Mouse (Mus musculus) urinary bladder, postnatal 25 days (tissue): ENCODE results near the gene Gpr137.
"Not testable (repeated sequence)": the region's sequence is repeated elsewhere in the genome, so short reads cannot be mapped to it uniquely, and the experiment has no call there.

Experiments
- DNase-seq: peaks from one replicate; pipeline ENCODE4 v3.0.0; 2022; ENCODE audit warnings: low spot score

Gpr137 gene

DNA sequence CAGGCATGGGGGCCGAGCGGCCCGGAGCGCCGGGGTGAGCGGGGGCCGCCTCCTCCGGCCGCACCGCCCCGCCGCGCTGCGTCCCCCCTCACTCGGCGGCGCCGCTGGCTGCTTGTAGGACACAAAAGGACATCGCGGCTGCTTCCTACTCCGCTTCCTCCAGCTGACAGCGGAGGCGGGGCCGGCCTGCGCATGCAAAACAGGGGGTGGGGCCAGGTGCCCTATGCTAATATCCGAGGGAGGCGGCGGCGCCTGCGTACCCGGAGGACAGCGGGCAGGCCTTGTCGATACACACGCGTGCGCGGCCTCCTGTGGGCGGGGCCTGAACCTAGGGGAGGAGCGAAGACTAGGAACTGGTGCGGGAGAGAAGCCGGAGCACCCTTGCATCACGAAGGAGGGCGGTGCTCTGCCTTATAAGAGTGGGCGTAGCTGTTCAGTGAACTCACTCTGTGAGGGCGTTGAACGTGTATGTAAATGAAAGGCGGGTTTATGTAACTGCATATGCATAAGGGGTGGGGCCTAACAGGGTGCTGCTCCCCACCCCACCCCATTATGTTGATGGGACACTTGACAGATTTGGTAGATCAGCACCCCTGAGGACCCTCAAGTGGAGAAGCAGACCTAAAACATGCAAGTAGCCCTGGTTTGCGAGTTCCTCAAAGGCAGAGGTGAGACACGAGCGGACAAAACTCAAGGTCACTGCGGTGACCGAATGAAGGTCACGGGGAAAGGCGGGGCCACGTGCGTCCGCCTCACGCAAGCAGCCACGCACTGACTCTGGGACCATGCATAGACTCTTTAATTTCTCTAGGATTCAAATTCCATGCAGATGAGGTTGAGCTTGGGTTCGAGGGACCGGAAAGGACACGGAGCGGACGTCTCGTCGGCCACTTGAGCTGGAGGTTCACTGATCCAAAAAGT lies 20.4 kb downstream of the Gpr137 start, which contains the start of gene Esrra:
TSS of gene Esrra (minus strand) at position 167 of the 921 bp plus-strand sequence.
- DNase-seq = peak; percentile 99

DNA sequence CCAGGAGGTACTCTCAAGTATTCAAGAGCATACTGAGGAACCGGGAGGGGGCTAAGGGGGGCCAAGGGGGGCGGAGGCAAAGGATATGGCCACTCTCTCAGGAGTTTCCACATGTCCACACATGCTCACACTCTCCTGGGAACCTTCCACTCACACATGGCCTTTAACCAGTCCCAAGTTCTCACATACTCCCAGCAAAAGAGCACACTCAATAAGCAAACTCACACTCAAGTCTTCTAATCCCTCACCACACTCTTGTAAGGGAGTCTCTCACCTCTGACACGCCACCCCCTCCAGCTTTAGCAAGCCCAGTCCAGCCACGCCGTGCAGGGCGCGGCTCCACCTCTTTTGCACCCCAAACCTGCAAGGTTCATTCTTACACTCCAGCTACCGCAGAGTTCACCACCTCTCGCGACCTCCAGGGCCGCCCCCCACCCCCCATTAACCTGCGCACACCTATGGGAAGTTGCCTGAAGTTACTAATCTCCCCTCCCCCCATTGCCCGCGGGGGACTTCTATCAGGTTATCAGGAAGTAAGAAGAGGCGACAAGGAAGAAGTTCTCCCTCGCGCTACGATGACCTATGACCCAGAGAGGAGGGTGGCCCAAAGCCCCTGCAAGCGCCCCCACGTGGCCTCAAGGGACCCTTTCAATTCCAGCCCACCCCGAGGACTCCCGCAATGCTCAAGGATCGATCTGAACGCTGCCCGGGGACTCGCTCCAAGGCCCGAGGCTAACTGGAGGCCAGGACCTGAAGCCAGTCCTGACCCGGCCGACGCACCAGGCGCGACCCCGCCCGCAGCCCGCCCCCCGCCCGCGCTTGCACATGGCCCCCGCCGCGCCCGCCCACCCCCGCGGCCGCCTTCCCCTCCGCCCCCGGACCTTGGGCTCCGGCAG lies 21.3 kb downstream of the Gpr137 start:
- no peak for DNase-seq

DNA sequence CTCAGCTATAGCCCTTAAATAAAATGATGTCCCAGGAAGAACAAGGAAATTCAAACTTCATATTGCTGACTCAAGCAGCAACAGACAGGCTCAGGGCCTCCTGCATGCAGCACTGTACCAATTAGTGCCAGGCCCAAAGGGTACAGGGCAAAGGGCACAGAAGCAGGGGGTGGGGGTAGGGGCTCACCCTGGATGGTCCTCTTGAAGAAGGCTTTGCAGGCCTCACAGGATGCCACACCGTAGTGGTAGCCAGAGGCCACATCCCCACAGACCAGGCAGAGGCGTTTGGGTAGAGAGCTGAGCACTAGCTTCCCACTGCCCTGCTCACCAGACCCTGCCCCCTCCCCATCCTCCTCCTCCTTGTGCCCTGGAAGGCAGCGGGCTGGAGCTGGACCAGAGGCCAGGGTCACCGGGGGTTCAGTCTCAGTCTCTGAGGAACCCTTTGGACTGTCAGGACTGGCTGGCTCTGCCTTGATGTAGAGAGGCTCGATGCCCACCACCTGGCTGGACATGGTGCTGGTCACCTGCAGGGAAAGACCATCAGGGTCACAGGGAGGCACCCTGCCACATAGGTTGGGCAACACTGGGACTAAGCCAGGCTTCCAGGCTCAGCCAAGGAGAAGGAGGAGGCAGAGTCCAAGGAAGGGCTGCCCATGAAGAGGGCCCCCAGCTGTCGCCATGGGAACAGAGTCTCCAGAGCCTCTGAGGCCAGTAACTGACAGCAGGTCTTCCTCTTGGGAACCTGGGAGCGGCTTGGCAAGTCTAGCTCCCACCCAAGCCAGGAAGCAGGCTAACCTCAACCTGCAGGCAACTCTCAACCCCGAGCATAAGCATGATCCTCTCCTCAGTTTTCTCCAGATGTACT lies 22.2 kb downstream of the Gpr137 start:
- no peak for DNase-seq

DNA sequence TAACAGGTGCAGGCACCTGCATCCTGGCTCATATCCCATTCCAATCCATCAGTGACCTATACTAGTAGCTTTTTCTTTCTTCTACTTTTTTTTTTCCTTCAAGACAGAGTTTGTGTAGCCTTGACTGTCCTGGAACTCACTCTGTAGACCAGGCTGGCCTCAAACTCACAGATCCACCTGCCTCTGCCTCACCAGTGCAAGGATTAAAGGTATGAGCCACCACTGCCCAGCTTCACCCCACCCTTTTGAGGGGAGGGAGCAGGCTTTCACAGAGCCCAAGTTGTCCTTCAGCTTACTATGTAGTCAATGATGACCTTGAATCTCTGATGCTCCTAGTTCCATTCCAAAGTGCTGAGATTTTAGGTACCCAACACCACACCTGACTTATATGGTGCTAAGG lies 22.8 kb downstream of the Gpr137 start:
- DNase-seq = no peak

DNA sequence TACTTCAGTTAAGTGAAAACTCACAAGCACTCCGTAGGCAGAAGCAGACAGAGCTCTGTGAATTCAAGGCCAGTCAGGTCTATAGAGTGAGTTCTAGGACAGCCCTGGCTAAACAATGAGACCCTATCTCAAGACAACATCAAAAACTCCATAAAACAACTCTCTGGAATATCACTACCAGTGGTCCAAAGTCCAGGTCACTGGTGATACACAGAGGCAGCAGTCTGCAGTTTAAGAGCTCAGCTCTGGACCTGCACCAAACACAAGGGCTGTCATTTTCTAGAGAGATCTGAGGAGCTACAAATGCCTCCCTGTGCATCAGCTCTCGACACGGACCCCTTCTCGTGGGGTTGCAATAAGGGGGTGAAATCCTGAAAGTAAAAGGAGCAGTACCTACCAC lies 24.0 kb downstream of the Gpr137 start:
- no peak for DNase-seq

DNA sequence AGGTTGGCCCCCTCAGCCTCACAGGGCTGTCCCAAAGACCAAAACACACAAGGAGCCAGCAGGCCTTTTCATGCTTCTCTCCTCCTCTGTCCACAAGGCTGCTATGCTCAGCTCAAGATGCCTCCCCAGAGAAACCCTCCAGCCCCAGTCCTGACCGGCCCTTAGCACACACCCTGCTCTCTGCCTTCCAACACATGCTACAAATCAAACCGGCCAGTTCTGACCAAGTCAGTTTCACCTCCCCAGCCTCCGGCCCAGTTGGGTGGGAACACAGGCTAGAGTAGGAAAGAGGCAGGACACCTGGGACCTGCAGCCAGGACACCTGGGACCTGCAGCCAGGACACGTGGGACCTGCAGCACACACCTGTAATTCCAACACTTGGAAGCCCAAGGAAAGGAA lies 25.8 kb downstream of the Gpr137 start:
- no peak for DNase-seq

- DNase-seq = no peak
Measured at GRCm38 (mm10) chr19:6915276-6915675, 27.0 kb downstream of the Gpr137 start.

- no peak for DNase-seq
Measured at GRCm38 (mm10) chr19:6914540-6914939, 27.7 kb downstream of the Gpr137 start.

GRCm38 (mm10) chr19:6913991-6914390 lies 28.3 kb downstream of the Gpr137 start:
- no peak for DNase-seq

DNA sequence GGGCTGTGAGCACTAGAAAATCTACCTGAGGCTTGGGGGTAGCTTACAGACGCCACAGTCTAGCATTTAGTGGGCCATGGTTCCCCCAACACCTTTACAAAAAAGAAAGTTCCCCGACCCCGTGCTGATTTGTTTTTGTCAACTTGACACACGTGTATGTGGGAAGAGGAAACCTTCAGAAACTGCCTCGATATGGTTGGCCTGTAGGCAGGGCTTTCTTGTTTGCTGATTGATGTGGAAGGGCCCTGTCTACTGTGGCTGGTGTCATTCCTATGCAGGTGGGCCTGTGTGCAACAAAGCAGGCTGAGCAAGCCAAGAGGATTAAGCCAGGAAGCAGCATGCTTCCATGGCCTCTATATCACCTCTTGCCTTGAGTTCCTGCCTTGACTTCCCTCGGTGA lies 29.2 kb downstream of the Gpr137 start:
- DNase-seq = no peak

DNA sequence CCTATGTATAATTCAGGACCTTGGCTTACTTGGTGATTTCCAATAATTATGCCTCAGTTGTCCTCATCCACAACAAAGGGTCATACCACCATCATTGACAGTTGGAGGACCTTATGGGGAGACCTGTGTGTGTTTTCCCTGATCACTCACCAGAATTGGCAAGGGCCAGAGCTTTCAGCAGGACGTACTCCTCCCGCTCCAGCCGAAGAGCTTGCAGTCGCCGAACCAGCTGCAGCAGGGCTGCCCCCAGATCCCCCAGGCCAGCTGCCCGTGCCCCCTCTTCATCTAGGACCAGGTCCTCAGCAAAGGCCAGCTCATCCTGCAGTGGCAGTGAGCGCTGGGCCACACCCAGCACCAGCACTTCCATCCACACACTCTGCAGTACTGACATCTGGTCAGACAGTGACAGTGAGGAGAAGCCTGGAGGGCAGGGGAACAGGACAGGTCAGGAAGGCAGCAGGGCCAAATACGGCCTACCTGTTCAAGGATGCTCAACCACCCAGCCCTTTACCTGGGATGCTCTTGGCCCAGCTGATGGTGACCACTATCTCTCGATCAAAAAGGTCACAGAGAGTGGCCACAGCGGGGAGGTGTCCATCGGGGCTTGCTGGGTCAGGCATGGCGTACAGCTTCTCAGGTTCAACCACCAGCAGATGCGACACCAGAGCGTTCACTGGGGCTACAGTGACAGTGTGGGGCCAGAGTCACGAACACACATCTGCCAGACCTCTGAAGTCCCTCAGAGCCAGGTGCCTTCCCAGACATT lies 29.9 kb downstream of the Gpr137 start:
- DNase-seq = no peak

GRCm38 (mm10) chr19:6911101-6912074 lies 30.9 kb downstream of the Gpr137 start:
- DNase-seq = no peak

DNA sequence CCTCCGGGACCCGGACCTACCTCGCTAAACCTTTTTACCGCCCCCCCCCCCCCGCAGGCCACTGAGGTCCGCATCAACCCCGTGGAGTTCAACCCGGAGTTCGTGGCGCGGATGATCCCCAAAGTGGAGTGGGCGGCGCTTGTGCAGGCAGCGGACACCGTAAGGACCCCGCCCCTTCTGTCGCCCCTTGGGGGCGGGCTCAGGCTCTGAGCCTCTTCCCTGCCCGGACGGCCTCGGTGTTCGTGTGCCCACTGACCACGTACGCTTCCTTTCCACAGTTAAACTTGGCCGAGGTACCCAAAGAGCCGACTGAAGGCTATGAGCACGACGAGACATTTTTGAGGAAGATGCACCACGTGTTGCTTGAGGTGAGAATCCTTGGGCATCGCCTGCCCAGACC lies 32.0 kb downstream of the Gpr137 start:
- not testable (repeated sequence) for DNase-seq

DNA sequence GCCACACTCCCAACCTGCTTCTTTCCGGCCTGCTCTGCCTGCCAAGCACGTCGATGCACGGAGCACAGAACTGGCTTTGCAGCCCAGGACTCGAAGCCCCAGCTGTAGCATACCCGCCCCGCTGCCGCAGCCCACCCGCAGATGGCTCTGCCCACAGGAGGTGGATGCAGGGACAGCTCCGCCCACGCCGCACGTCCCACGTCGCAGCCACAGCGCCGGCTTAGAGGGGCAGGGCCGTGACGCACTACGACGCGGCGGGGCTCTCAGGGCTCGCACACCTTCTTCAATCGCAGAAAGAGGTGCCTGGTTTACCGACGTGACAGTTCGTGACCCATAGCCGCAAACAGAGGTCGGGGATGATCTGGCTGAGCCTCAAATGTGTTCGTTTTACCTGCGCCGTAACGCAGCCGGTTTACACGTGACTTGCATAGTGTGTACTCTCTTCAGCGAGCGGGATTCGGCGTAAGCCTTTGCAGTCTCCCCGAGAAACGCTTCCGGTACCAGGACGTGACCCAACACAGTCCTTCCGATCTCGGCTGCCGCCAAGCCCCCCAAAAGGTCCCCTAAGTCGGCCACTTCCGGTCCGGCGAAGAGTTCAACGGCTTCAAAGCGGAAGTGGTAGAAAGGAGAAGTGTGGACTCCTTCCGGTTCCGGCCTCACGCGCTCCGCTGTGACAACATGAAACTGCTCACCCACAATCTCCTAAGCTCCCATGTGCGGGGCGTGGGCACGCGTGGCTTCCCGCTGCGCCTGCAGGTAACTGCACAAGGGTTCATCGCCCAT lies 32.6 kb downstream of the Gpr137 start, which contains the start of the genes Trmt112 and Prdx5:
TSS of gene Trmt112 (plus strand) at position 192 of the 783 bp plus-strand sequence.
TSS of gene Prdx5 (minus strand) at position 600 of the 783 bp plus-strand sequence.
- peak; percentile 74 for DNase-seq

DNA sequence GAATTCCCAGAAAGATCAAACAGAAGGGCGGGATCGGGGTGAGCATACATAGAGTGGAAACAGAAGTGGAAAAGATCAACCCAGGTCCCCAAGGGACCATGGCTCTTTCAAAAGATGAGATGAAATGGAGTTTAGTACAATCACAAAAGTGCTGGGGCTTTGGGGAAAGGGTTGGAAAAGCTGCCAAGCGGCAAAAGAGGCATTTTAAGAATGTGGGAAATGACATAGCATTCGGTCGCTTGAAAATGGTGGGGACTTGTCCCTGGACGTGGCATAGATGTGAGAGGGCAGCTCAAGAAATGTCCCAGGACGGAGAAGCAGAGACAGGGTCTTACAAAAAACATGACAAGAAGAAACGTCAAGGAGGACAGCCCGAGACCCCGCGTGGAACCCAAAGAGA lies 33.3 kb downstream of the Gpr137 start:
- no peak for DNase-seq

- DNase-seq = no peak
Measured at GRCm38 (mm10) chr19:6907811-6908540, 34.3 kb downstream of the Gpr137 start.

DNA sequence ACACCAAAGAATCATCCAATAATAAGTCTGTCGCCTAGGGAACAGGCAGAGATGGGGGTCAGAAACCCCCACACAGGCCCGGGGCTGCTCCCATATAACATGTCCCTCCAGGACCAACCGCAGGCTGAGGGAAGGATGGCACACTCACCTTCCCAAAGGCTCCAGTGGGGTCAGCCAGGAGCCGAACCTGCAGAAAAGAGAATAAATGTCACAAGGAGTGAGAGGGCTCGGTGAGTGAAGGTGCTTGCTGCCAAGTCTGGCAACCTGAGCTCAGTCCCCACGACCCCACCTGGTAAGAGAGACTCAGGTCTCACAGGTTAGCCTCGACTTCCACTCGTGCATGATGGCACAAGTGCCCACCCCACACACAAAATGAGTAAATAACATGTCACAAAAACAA lies 35.2 kb downstream of the Gpr137 start:
- DNase-seq = no peak

DNA sequence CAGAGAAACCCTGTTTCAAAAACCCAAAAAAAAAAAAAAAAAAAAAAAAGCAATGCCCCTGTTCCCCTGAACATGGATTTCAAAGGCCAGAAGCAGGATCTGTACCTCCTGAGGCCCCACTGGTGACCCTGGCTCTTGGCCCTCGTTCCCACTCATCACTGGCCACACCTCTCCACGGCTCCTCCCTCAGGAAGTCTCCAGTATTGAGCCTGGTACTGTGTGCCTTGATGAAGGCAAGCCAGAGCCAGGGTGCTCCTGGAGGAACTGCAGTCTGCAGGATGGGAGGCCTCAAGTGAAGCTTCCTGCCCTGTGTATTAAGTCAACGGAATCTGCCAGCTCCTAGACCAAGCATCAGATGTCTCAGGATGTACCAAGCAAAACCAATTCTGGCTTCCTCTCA lies 36.1 kb downstream of the Gpr137 start:
- DNase-seq = no peak
